Mouse (Mus musculus) lung, embryonic 15.5 days (tissue): ENCODE results near the gene Mtss1l. TPM values are rescaled to one million over a fixed set of nuclear protein-coding genes. Genes with fewer than 3 reads are reported as not detected.

Experiments
- ATAC-seq: fragments of 200-750 bp; cut with Nextera tagmentation; 2 replicates; pipeline ENCODE4 v1.8.0; 2017; ENCODE audit warnings: moderate number of reproducible peaks, borderline replicate concordance; ENCODE audit not compliant: low FRiP score, low TSS enrichment; ENCODE audit errors: extremely low read depth
- H3K27ac ChIP-seq: fragments of 300-500 bp; sonication (generic); 2 replicates; pipeline ENCODE4 v1.5.1; 2015; ENCODE audit warnings: moderate library complexity, mild to moderate bottlenecking, inconsistent platforms
- H3K27me3 ChIP-seq: fragments of 300-500 bp; sonication (generic); 2 replicates; pipeline ENCODE4 v1.6.1; 2015; ENCODE audit warnings: inconsistent platforms
- H3K36me3 ChIP-seq: fragments of 300-500 bp; sonication (generic); 2 replicates; pipeline ENCODE4 v1.6.1; 2015; ENCODE audit warnings: inconsistent platforms
- H3K4me1 ChIP-seq: fragments of 300-500 bp; sonication (generic); 2 replicates; pipeline ENCODE4 v1.6.1; 2015; ENCODE audit warnings: inconsistent platforms
- H3K4me2 ChIP-seq: fragments of 300-500 bp; sonication (generic); 2 replicates; pipeline ENCODE4 v1.6.1; 2015; ENCODE audit warnings: inconsistent platforms, mild to moderate bottlenecking, moderate library complexity
- H3K4me3 ChIP-seq: fragments of 300-500 bp; sonication (generic); 2 replicates; pipeline ENCODE4 v1.5.1; 2015; ENCODE audit warnings: mild to moderate bottlenecking, inconsistent platforms
- H3K9ac ChIP-seq: fragments of 300-500 bp; sonication (generic); 2 replicates; pipeline ENCODE4 v1.6.1; 2015; ENCODE audit warnings: inconsistent platforms
- H3K9me3 ChIP-seq: fragments of 300-500 bp; sonication (generic); 2 replicates; pipeline ENCODE4 v1.6.1; 2016; ENCODE audit warnings: inconsistent platforms
- WGBS: fragments of 180-500 bp; shearing (Covaris S2); methylation state at CpG from one replicate; pipeline ENCODE4 v1.1.7; 2015; 5-methylcytosine and 5-hydroxymethylcytosine counted together
- polyA plus RNA-seq: library from polyadenylated mRNA; unstranded; fragments of >200 nt; fragmentation: Nextera tagmentation; extraction: Ambion mirVana; gene quantifications from 2 replicates; pipeline ENCODE4 v1.2.1, GENCODE M21; 2015

The Mtss1l gene
- polyA plus RNA-seq, 1 experiment from 2014 or later, result 23.0 TPM

DNA sequence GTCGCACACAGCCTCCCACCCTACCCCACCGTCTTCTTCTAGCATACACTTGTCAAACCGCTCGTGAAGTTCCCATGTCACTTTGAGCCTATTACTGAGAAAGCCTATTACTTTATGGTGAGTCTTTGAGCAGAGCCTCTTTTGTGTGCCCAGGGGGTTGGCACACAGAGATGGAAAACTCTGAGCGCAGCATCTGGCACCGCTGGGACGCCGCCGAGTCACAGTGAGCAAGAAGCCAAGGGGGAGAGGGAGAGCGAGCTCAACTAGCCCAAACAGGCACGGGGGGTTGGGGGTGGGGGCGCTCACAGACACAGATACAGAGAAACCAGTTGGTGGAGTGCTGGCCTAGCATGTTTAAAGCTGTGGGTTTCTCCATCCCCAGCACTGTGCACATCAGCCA is 68.3 kb downstream of the Mtss1l start:
- Histone ChIP-seq H3K9ac (no peak overlapping the region), H3K9me3 (no peaks in the 10 kb centered on the region), H3K27ac (no peak overlapping the region), H3K27me3 (no peaks in the 10 kb centered on the region), H3K4me3 (no peak overlapping the region), H3K4me2 (no peak overlapping the region), H3K36me3 (no peaks in the 10 kb centered on the region), H3K4me1 (peaks cover 39% of the 10 kb centered on the region)
- no peak for ATAC-seq
- WGBS, result 48% methylated on average over 12 of the region's 12 CpGs

DNA sequence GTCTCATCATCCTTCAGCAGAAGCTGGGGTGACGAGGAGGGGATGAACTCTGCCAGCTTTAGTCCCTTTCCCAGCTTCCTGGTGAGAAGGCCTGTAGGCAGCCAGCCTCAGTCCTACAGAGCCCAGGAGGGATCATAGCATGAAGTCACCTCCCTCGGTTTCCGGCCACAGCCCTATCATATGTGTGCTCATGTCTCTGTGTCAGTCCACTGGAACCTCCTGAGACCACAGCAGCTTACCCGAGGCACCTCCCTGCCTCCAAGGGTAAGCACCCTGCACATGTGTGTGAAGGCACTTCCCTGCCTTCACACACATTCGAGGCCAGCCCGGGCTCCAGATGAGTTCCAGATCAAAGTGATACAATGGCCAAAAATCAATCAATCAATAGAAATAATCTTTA is 69.0 kb downstream of the Mtss1l start:
- H3K4me3 ChIP-seq, result no peak overlapping the region
- WGBS, result 29% methylated on average over 6 of the region's 6 CpGs

More for the DNA sequence above, 69.0 kb downstream of the Mtss1l start:
- peaks cover 39% of the 10 kb centered on the region for H3K4me1 ChIP-seq
- no peaks in the 10 kb centered on the region for H3K9me3 ChIP-seq
- H3K27me3 ChIP-seq, result no peaks in the 10 kb centered on the region
- H3K36me3 ChIP-seq, result no peaks in the 10 kb centered on the region
- no peak overlapping the region for H3K27ac ChIP-seq
- H3K4me2 ChIP-seq, result no peak overlapping the region
- ATAC-seq, result no peak
- H3K9ac ChIP-seq, result no peak overlapping the region

Other genes with a start within 250 kb of the Mtss1l start
- gene Vac14, start 102.9 kb upstream of the Mtss1l start, polyA plus RNA-seq, result 18.2 and 19.1 TPM in 2 replicates
- 4.1 and 4.5 TPM in 2 replicates for gene Il34, start 84.4 kb downstream of the Mtss1l start, polyA plus RNA-seq
- gene Cog4, start 125.1 kb downstream of the Mtss1l start, polyA plus RNA-seq, result 68.4 and 74.3 TPM in 2 replicates
- 141 and 146 TPM in 2 replicates for gene Sf3b3, start 125.3 kb downstream of the Mtss1l start, polyA plus RNA-seq
- 10.8 and 11.4 TPM in 2 replicates for gene Fuk, start 181.0 kb downstream of the Mtss1l start, polyA plus RNA-seq
- 18.3 and 20.5 TPM in 2 replicates for gene St3gal2, start 198.4 kb downstream of the Mtss1l start, polyA plus RNA-seq